Mouse (Mus musculus) cerebellum, postnatal 36 days (tissue): ENCODE measurements around the gene Amd1.
A peak's percentile ranks its signal among the peaks of the same experiment; 100 is the strongest.

Experiments
- DNase-seq, 2 experiments: peaks; one replicate each; pipeline ENCODE4 v3.0.0; 2021 to 2022; ENCODE audit warnings: mixed read lengths in 2 of 2

Gene Amd1

GRCm38 (mm10) chr10:40301181-40302075, 558 bp downstream of the Amd1 start:
- DNase-seq: peak; percentile 59 to 64

GRCm38 (mm10) chr10:40300648-40301171, 1.3 kb downstream of the Amd1 start:
- peak; percentile 71 to 82 for DNase-seq

- no peak for DNase-seq
Measured at GRCm38 (mm10) chr10:40292640-40293039, 9.3 kb downstream of the Amd1 start.

GRCm38 (mm10) chr10:40286767-40287166, 15.2 kb downstream of the Amd1 start:
- DNase-seq: no peak

- no peak for DNase-seq
Measured at GRCm38 (mm10) chr10:40285571-40285970, 16.4 kb downstream of the Amd1 start.

GRCm38 (mm10) chr10:40284997-40285396, 17.0 kb downstream of the Amd1 start:
- no peak for DNase-seq

- DNase-seq: no peak
Measured at GRCm38 (mm10) chr10:40284179-40284831, 17.7 kb downstream of the Amd1 start.

GRCm38 (mm10) chr10:40283636-40284035, 18.4 kb downstream of the Amd1 start:
- DNase-seq: no peak

- DNase-seq: no peak
Measured at GRCm38 (mm10) chr10:40281565-40281964, 20.4 kb downstream of the Amd1 start.

GRCm38 (mm10) chr10:40278317-40278716, 23.7 kb downstream of the Amd1 start:
- no peak for DNase-seq

GRCm38 (mm10) chr10:40275991-40276390, 26.0 kb downstream of the Amd1 start:
- DNase-seq: no peak

- no peak for DNase-seq
Measured at GRCm38 (mm10) chr10:40273938-40274337, 28.0 kb downstream of the Amd1 start.

GRCm38 (mm10) chr10:40271216-40271615, 30.8 kb downstream of the Amd1 start:
- no peak for DNase-seq

GRCm38 (mm10) chr10:40264920-40265319, 37.1 kb downstream of the Amd1 start:
- no peak for DNase-seq

GRCm38 (mm10) chr10:40263691-40264090, 38.3 kb downstream of the Amd1 start:
- no peak for DNase-seq

- no peak for DNase-seq
Measured at GRCm38 (mm10) chr10:40262200-40262599, 39.8 kb downstream of the Amd1 start.

- no peak for DNase-seq
Measured at GRCm38 (mm10) chr10:40260305-40260704, 41.7 kb downstream of the Amd1 start.

- no peak for DNase-seq
Measured at GRCm38 (mm10) chr10:40259542-40259941, 42.4 kb downstream of the Amd1 start.

GRCm38 (mm10) chr10:40258976-40259375, 43.0 kb downstream of the Amd1 start:
- DNase-seq: peak; percentile 12 to 67

- DNase-seq: peak; percentile 13 to 24
Measured at GRCm38 (mm10) chr10:40258401-40258966, 43.5 kb downstream of the Amd1 start.

GRCm38 (mm10) chr10:40257414-40258255, 44.4 kb downstream of the Amd1 start, which contains the start of gene Gtf3c6:
Gene Gtf3c6 (minus strand): TSS chr10:40258108.
- peak; percentile 93 to 95 for DNase-seq

- peak; percentile 32 to 35 for DNase-seq
Measured at GRCm38 (mm10) chr10:40256716-40257115, 45.3 kb downstream of the Amd1 start.
